26 mouse cellular contexts compared by ENCODE assay signal in genomic region chr2:157300051-157300450, GRCm38 (mm10). TPM values are rescaled to one million over a fixed set of nuclear protein-coding genes. Genes with fewer than 3 reads are reported as not detected.
DNase-seq lines count a peak whose midpoint lies in the region; ATAC-seq and TF ChIP-seq lines count a peak whose summit lies in the region.
"Had no signal": no experiment of that assay in that cellular context is flagged by ENCODE, and none has a peak within 500 bp of the region (broad histone marks: within the 10 kb centered on the region; RNA-seq: fewer than 3 reads in every experiment).

No protein-coding gene starts in this region.

- no peaks in the 10 kb centered on the region for H3K4me1 ChIP-seq in heart, embryonic 14.5 days (ENCODE audit: control insufficient read depth in 2 of 2, insufficient read depth in 2 of 2, low read length in 2 of 2)
- no peaks in the 10 kb centered on the region for H3K4me1 ChIP-seq in limb, embryonic 14.5 days (ENCODE audit: control insufficient read depth, insufficient read depth, low read length)
- no peaks in the 10 kb centered on the region for H3K4me1 ChIP-seq in limb, embryonic 10.5 days
- H3K4me1 ChIP-seq: embryonic facial prominence, embryonic 15.5 days; heart, embryonic 10.5 days; hindbrain, embryonic 10.5 days had no signal

- peaks cover 99% of the 10 kb centered on the region for H3K36me3 ChIP-seq in heart, embryonic 14.5 days (ENCODE audit: control insufficient read depth, insufficient read depth, low read length)
- H3K36me3 ChIP-seq in limb, embryonic 14.5 days (ENCODE audit: control insufficient read depth, insufficient read depth, low read length): peaks cover 90% of the 10 kb centered on the region
- H3K36me3 ChIP-seq in limb, embryonic 10.5 days: peaks cover 99% of the 10 kb centered on the region

- no peaks in the 10 kb centered on the region for H3K27me3 ChIP-seq in heart, embryonic 14.5 days (ENCODE audit: control insufficient read depth, insufficient read depth, low read length)
- H3K27me3 ChIP-seq in limb, embryonic 14.5 days (ENCODE audit: control insufficient read depth, insufficient read depth, low read length): no peaks in the 10 kb centered on the region
- no peaks in the 10 kb centered on the region for H3K27me3 ChIP-seq in limb, embryonic 10.5 days (ENCODE audit: low read depth, poor library complexity, severe bottlenecking)
- H3K27me3 ChIP-seq: CH12.LX; embryonic facial prominence, embryonic 15.5 days had no signal

- 0 out of 2 replicates have a peak, but pooled peaks have one; percentile 31 for ATAC-seq in heart, embryonic 14.5 days (ENCODE audit: insufficient number of reproducible peaks, insufficient read depth, low FRiP score, low read depth)
- ATAC-seq in limb, embryonic 14.5 days (ENCODE audit: low FRiP score, low read depth): peak; percentile 19; the same call in 1 of the 2 replicates
- ATAC-seq: forebrain, embryonic 14.5 days had no signal

- intact Hi-C loops in left cerebral cortex, postnatal 25 days (cut with DNase I): no loop called here

- DNase-seq in heart, adult 8-10 months (ENCODE audit: low spot score): no peak
- DNase-seq in limb, embryonic 14.5 days (ENCODE audit: low spot score): no peak
- no peak for DNase-seq in limb, embryonic 10.5 days (ENCODE audit: low spot score)
- peak; percentile 51 for DNase-seq in MN1 (ENCODE audit: low spot score)
- DNase-seq in cerebellum, postnatal 4 days (ENCODE audit: low spot score in 2 of 2): no peak
- DNase-seq in left cerebral cortex, postnatal 25 days (ENCODE audit: low spot score in 2 of 2): no peak
- DNase-seq: adrenal gland, adult 8-10 months; adrenal gland, postnatal 36 days; cerebellum, adult 2 months; cerebellum, postnatal 10 days; embryo, embryonic 11 days; gastrocnemius, adult 2 months; gastrocnemius, postnatal 25 days had no signal

- no peak overlapping the region for H3K27ac ChIP-seq in heart, embryonic 14.5 days (replicated peaks in 1 of 2; ENCODE audit: control insufficient read depth in 1 of 2, insufficient read depth in 1 of 2, low read depth in 2 of 2, low read length in 2 of 2)
- no peak overlapping the region for H3K27ac ChIP-seq in limb, embryonic 14.5 days (replicated peaks; ENCODE audit: low read depth, low read length)
- no peak overlapping the region for H3K27ac ChIP-seq in limb, embryonic 10.5 days
- H3K27ac ChIP-seq: embryonic facial prominence, embryonic 15.5 days; forebrain, embryonic 10.5 days; gastrocnemius, adult 2 months; heart, embryonic 10.5 days; hindbrain, embryonic 10.5 days; hindbrain, embryonic 14.5 days had no signal

- no peak overlapping the region for H3K4me3 ChIP-seq in heart, embryonic 14.5 days (ENCODE audit: control insufficient read depth in 1 of 2, insufficient read depth in 1 of 2, low read depth in 1 of 2, low read length in 2 of 2)
- no peak overlapping the region for H3K4me3 ChIP-seq in limb, embryonic 14.5 days (replicated peaks; ENCODE audit: low read length)
- H3K4me3 ChIP-seq in limb, embryonic 10.5 days: no peak overlapping the region
- H3K4me3 ChIP-seq: embryonic facial prominence, embryonic 15.5 days; erythroblast, embryonic 14.5 days; forebrain, embryonic 10.5 days; gastrocnemius, adult 2 months; heart, embryonic 10.5 days; hindbrain, embryonic 10.5 days had no signal

- no peak overlapping the region for H3K9ac ChIP-seq in heart, embryonic 14.5 days (ENCODE audit: low read length)
- H3K9ac ChIP-seq in limb, embryonic 14.5 days (ENCODE audit: low read depth, low read length, severe bottlenecking): no peak overlapping the region
- H3K9ac ChIP-seq: embryonic facial prominence, embryonic 15.5 days; hindbrain, embryonic 14.5 days had no signal

- no peaks in the 10 kb centered on the region for H3K9me3 ChIP-seq in heart, embryonic 14.5 days (ENCODE audit: control insufficient read depth, low read length)
- no peaks in the 10 kb centered on the region for H3K9me3 ChIP-seq in limb, embryonic 14.5 days (ENCODE audit: control insufficient read depth, low read length)
- H3K9me3 ChIP-seq in limb, embryonic 10.5 days (replicated peaks): no peaks in the 10 kb centered on the region
- H3K9me3 ChIP-seq: embryonic facial prominence, embryonic 15.5 days; forebrain, embryonic 10.5 days; heart, embryonic 10.5 days; hindbrain, embryonic 10.5 days had no signal

- WGBS in heart, embryonic 14.5 days: 93% methylated on average over 6 of the region's 6 CpGs
- WGBS in limb, embryonic 14.5 days: 98% methylated on average over 6 of the region's 6 CpGs
- 93% methylated on average over 6 of the region's 6 CpGs for WGBS in limb, embryonic 10.5 days

- no peak overlapping the region for H3K4me2 ChIP-seq in heart, embryonic 14.5 days (ENCODE audit: low read length)
- H3K4me2 ChIP-seq in limb, embryonic 14.5 days (replicated peaks; ENCODE audit: low read depth, low read length, severe bottlenecking): no peak overlapping the region
- H3K4me2 ChIP-seq: embryonic facial prominence, embryonic 15.5 days; hindbrain, embryonic 14.5 days had no signal

- TF ChIP-seq POLR2A in limb, embryonic 14.5 days (IDR thresholded peaks at IDR 0.05; ENCODE audit: borderline replicate concordance, extremely low read depth, insufficient read depth, insufficient read length): no peak

RNA-seq across cellular contexts. Expression of gene Mroh8, which starts 20.7 kb away (rescaled TPM):
- polyA plus RNA-seq in heart, embryonic 14.5 days (2014; fragmentation: Nextera tagmentation; extraction: Ambion mirVana): 0.43 and 0.46 TPM in 2 replicates
- under 1 TPM; 0.13 to 0.49 (median 0.23) TPM for total RNA-seq in heart, adult 8-10 months (2022)
- polyA plus RNA-seq in limb, embryonic 14.5 days (2012; rRNA removed): 0.18 and 0.24 TPM in 2 replicates
- polyA plus RNA-seq in limb, embryonic 14.5 days (2014; fragmentation: Nextera tagmentation; extraction: Ambion mirVana): 0.35 and 0.36 TPM in 2 replicates
- 0.58 and 0.66 TPM in 2 replicates for polyA plus RNA-seq in limb, embryonic 10.5 days (2016; fragmentation: Nextera tagmentation; extraction: Ambion mirVana)
- total RNA-seq in left cerebral cortex, postnatal 25 days (2021): 1 to 10 TPM; 1.0 to 1.4 TPM
- total RNA-seq: heart, postnatal 25 days had no signal
- polyA plus RNA-seq: erythroblast, embryonic 14.5 days had no signal

RNA-seq across cellular contexts. Expression of gene Rpn2, which starts 21.2 kb away (rescaled TPM):
- polyA plus RNA-seq in heart, embryonic 14.5 days (2014; fragmentation: Nextera tagmentation; extraction: Ambion mirVana): 165 and 176 TPM in 2 replicates
- total RNA-seq in heart, adult 8-10 months (2022): 100 to 1,000 TPM in 2 of 4 experiments, 10 to 100 TPM in 2; 99.4 to 106 (median 101) TPM
- 329 and 384 TPM in 2 replicates for polyA plus RNA-seq in limb, embryonic 14.5 days (2012; rRNA removed)
- polyA plus RNA-seq in limb, embryonic 14.5 days (2014; fragmentation: Nextera tagmentation; extraction: Ambion mirVana): 307 and 315 TPM in 2 replicates
- polyA plus RNA-seq in limb, embryonic 10.5 days (2016; fragmentation: Nextera tagmentation; extraction: Ambion mirVana): 284 and 290 TPM in 2 replicates
- total RNA-seq in left cerebral cortex, postnatal 25 days (2021): 100 to 1,000 TPM; 124 to 130 TPM

RNA-seq across cellular contexts. Expression of gene Ghrh, which starts 47.3 kb away (rescaled TPM):
- polyA plus RNA-seq in heart, embryonic 14.5 days (2014; fragmentation: Nextera tagmentation; extraction: Ambion mirVana): not detected in 2 replicates
- total RNA-seq in heart, adult 8-10 months (2022): not detected
- 0.54 and 0.65 TPM in 2 replicates for polyA plus RNA-seq in limb, embryonic 14.5 days (2012; rRNA removed)
- polyA plus RNA-seq in limb, embryonic 14.5 days (2014; fragmentation: Nextera tagmentation; extraction: Ambion mirVana): 0.56 TPM in 1 of 2 replicates, not detected in the other
- not detected in 2 replicates for polyA plus RNA-seq in limb, embryonic 10.5 days (2016; fragmentation: Nextera tagmentation; extraction: Ambion mirVana)
- total RNA-seq in left cerebral cortex, postnatal 25 days (2021): not detected
- total RNA-seq: adrenal gland, adult 8-10 months; adrenal gland, postnatal 36 days; CH12.LX; common myeloid progenitor, adult 5-6 weeks; gastrocnemius, adult 2 months; gastrocnemius, postnatal 25 days; granulocyte monocyte progenitor cell, adult 5-6 weeks; heart, postnatal 25 days had no signal
- polyA plus RNA-seq: embryonic facial prominence, embryonic 15.5 days; erythroblast, embryonic 14.5 days; forebrain, embryonic 10.5 days; heart, embryonic 10.5 days; heart, embryonic 16.5 days; hindbrain, embryonic 10.5 days had no signal
